Mouse (Mus musculus): ENCODE measurements around the gene Srebf1. TPM values are rescaled to one million over a fixed set of nuclear protein-coding genes. Genes with fewer than 3 reads are reported as not detected.

The Srebf1 gene
- polyA plus RNA-seq, 1 experiment = 89.1 TPM

- no peak for DNase-seq
- Histone ChIP-seq H3K4me3 (ENCODE audit: insufficient read depth, low read depth, low read length) (no peak overlapping the region), H3K27ac (ENCODE audit: insufficient read depth, low read depth, low read length) (no peak overlapping the region), H3K36me3 (ENCODE audit: control insufficient read depth, insufficient read depth, low read length) (no peaks in the 10 kb centered on the region), H3K27me3 (replicated peaks; ENCODE audit: control insufficient read depth, insufficient read depth, low read length) (no peaks in the 10 kb centered on the region), H3K4me1 (ENCODE audit: control insufficient read depth, insufficient read depth, low read length) (no peaks in the 10 kb centered on the region; the same call in 1 of the 2 replicates)
- TF ChIP-seq POLR2A (IDR thresholded peaks at IDR 0.05; ENCODE audit: low read depth, low read length) = no peak
- no peak for TF ChIP-seq CTCF (conservative IDR thresholded peaks at IDR 0.05; ENCODE audit: insufficient read depth, insufficient read length, low read depth, low read length)
- 84% methylated on average over 1 of the region's 1 CpGs for whole genome bisulfite sequencing
Observed at GRCm38 (mm10) chr11:60225874-60226273, 3.5 kb upstream of the Srebf1 start.

DNA sequence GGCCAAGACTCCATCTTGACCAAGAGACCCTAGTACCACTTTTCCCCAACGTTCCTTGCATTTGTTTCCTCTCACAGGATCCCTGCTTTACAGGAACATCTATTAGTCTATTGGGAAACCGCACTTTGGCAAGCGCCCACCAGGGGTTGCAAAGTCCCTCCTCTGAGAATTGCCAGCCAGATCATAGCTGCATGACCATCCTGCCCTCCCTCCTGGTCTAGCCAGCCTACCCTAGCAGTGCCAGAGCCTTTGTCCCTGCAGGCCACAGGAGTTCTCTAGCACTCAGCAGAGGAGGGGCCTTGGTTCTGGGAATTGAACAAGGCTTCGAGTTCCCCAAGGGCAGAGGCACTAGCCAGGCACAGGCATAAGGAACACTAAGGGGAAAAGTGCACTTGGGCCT, 2.3 kb upstream of the Srebf1 start:
- Histone ChIP-seq H3K4me3 (ENCODE audit: insufficient read depth, low read depth, low read length) (no peak overlapping the region), H3K4me1 (ENCODE audit: control insufficient read depth, insufficient read depth, low read length) (peaks cover under 1% of the 10 kb centered on the region), H3K27me3 (replicated peaks; ENCODE audit: control insufficient read depth, insufficient read depth, low read length) (no peaks in the 10 kb centered on the region), H3K36me3 (ENCODE audit: control insufficient read depth, insufficient read depth, low read length) (no peaks in the 10 kb centered on the region), H3K27ac (ENCODE audit: insufficient read depth, low read depth, low read length) (no peak overlapping the region)
- 0 out of 2 replicates have a peak, but pooled peaks have one; percentile 12 for TF ChIP-seq CTCF (conservative IDR thresholded peaks at IDR 0.05; ENCODE audit: insufficient read depth, insufficient read length, low read depth, low read length)
- no peak for TF ChIP-seq POLR2A (IDR thresholded peaks at IDR 0.05; ENCODE audit: low read depth, low read length)
- DNase-seq = peak; percentile 58
- WGBS = 57% methylated on average over 4 of the region's 4 CpGs

DNA sequence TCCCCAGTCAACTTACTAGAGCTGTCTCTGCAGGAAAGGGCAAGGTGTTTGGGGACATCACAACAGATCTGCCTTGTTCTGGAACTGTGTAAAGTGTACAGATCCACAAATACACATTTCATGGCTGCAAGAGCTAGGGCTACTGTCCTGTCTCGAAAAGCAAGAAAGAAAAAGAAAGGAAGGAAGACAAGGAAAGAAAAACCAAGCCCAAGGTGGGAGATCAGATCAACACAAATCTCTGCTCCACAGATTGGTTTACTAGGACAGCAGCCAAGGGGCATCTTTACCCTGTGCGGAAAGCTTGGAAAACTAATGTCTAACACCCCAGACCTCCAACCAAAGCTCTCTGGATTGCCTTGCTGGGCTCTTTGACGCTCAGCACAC, 304 bp downstream of the Srebf1 start:
- TF ChIP-seq POLR2A (IDR thresholded peaks at IDR 0.05; ENCODE audit: low read depth, low read length) (no peak), CTCF (conservative IDR thresholded peaks at IDR 0.05; ENCODE audit: insufficient read depth, insufficient read length, low read depth, low read length) (no peak)
- H3K4me3 ChIP-seq (ENCODE audit: insufficient read depth, low read depth, low read length) = no peak overlapping the region
- DNase-seq = no peak
- no peak overlapping the region for H3K27ac ChIP-seq (ENCODE audit: insufficient read depth, low read depth, low read length)
- peaks cover 6% of the 10 kb centered on the region for H3K4me1 ChIP-seq (ENCODE audit: control insufficient read depth, insufficient read depth, low read length)
- 63% methylated on average over 3 of the region's 3 CpGs for WGBS
- H3K36me3 ChIP-seq (ENCODE audit: control insufficient read depth, insufficient read depth, low read length) = no peaks in the 10 kb centered on the region
- no peaks in the 10 kb centered on the region for H3K27me3 ChIP-seq (replicated peaks; ENCODE audit: control insufficient read depth, insufficient read depth, low read length)

GRCm38 (mm10) chr11:60221425-60221824, 956 bp downstream of the Srebf1 start:
- H3K4me1 ChIP-seq (ENCODE audit: control insufficient read depth, insufficient read depth, low read length) = peaks cover 6% of the 10 kb centered on the region

GRCm38 (mm10) chr11:60220291-60220804, 2.0 kb downstream of the Srebf1 start:
- H3K4me1 ChIP-seq (ENCODE audit: control insufficient read depth, insufficient read depth, low read length) = peaks cover 6% of the 10 kb centered on the region
- TF ChIP-seq CTCF (conservative IDR thresholded peaks at IDR 0.05; ENCODE audit: insufficient read depth, insufficient read length, low read depth, low read length) = no peak
- WGBS = 1% methylated on average over 46 of the region's 46 CpGs
- no peaks in the 10 kb centered on the region for H3K27me3 ChIP-seq (replicated peaks; ENCODE audit: control insufficient read depth, insufficient read depth, low read length)
- peak overlapping the region; percentile 98 for H3K27ac ChIP-seq (ENCODE audit: insufficient read depth, low read depth, low read length)
- no peaks in the 10 kb centered on the region for H3K36me3 ChIP-seq (ENCODE audit: control insufficient read depth, insufficient read depth, low read length)
- peak overlapping the region; percentile 93 for H3K4me3 ChIP-seq (ENCODE audit: insufficient read depth, low read depth, low read length)
- DNase-seq = peak; percentile 97

More at GRCm38 (mm10) chr11:60221425-60221824, 956 bp downstream of the Srebf1 start:
- Histone ChIP-seq H3K4me3 (ENCODE audit: insufficient read depth, low read depth, low read length) (no peak overlapping the region), H3K27ac (ENCODE audit: insufficient read depth, low read depth, low read length) (no peak overlapping the region), H3K27me3 (replicated peaks; ENCODE audit: control insufficient read depth, insufficient read depth, low read length) (no peaks in the 10 kb centered on the region), H3K36me3 (ENCODE audit: control insufficient read depth, insufficient read depth, low read length) (no peaks in the 10 kb centered on the region)
- 93% methylated on average over 6 of the region's 6 CpGs for WGBS
- TF ChIP-seq CTCF (conservative IDR thresholded peaks at IDR 0.05; ENCODE audit: insufficient read depth, insufficient read length, low read depth, low read length) (no peak), POLR2A (IDR thresholded peaks at IDR 0.05; ENCODE audit: low read depth, low read length) (no peak)
- no peak for DNase-seq

GRCm38 (mm10) chr11:60219609-60220008, 2.8 kb downstream of the Srebf1 start:
- peaks cover 6% of the 10 kb centered on the region for H3K4me1 ChIP-seq (ENCODE audit: control insufficient read depth, insufficient read depth, low read length)
- WGBS = 21% methylated on average over 8 of the region's 8 CpGs
- DNase-seq = no peak

GRCm38 (mm10) chr11:60217467-60217866, 4.9 kb downstream of the Srebf1 start:
- Histone ChIP-seq H3K4me3 (ENCODE audit: insufficient read depth, low read depth, low read length) (no peak overlapping the region), H3K36me3 (ENCODE audit: control insufficient read depth, insufficient read depth, low read length) (no peaks in the 10 kb centered on the region), H3K27me3 (replicated peaks; ENCODE audit: control insufficient read depth, insufficient read depth, low read length) (no peaks in the 10 kb centered on the region), H3K27ac (ENCODE audit: insufficient read depth, low read depth, low read length) (no peak overlapping the region), H3K4me1 (ENCODE audit: control insufficient read depth, insufficient read depth, low read length) (peaks cover 6% of the 10 kb centered on the region)
- TF ChIP-seq POLR2A (IDR thresholded peaks at IDR 0.05; ENCODE audit: low read depth, low read length) (no peak), CTCF (conservative IDR thresholded peaks at IDR 0.05; ENCODE audit: insufficient read depth, insufficient read length, low read depth, low read length) (no peak)
- DNase-seq = no peak
- WGBS = 87% methylated on average over 7 of the region's 7 CpGs

More at GRCm38 (mm10) chr11:60219609-60220008, 2.8 kb downstream of the Srebf1 start:
- no peak for TF ChIP-seq POLR2A (IDR thresholded peaks at IDR 0.05; ENCODE audit: low read depth, low read length)
- no peak for TF ChIP-seq CTCF (conservative IDR thresholded peaks at IDR 0.05; ENCODE audit: insufficient read depth, insufficient read length, low read depth, low read length)
- H3K27me3 ChIP-seq (replicated peaks; ENCODE audit: control insufficient read depth, insufficient read depth, low read length) = no peaks in the 10 kb centered on the region
- peak overlapping the region; percentile 98; the same call in 1 of the 2 replicates for H3K27ac ChIP-seq (ENCODE audit: insufficient read depth, low read depth, low read length)
- peak overlapping the region; percentile 93 for H3K4me3 ChIP-seq (ENCODE audit: insufficient read depth, low read depth, low read length)
- H3K36me3 ChIP-seq (ENCODE audit: control insufficient read depth, insufficient read depth, low read length) = no peaks in the 10 kb centered on the region
